ENCODE assay signal across 26 mouse cellular contexts in the genomic region with DNA sequence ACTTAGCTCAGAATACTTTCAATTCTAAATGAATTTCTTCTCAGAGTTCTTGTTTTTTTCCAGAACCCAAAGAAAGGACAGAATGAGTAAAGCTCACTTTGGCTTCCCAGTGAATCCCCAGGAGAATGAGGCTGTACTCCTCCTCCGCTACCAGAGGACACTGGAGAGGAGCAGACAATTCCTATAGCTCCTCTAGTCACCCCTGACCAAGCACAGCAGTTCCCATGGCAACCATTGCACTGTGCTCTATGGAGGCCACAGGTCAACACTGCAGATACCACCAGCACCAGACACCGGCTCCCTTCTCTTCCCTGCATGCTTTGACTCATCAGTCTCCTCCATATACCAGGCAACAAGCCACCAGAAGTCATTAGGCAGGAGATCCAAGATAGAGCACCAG.
DNase-seq lines count a peak whose midpoint lies in the region; ATAC-seq lines count a peak whose summit lies in the region.
"Had no signal": no experiment of that assay in that cellular context is flagged by ENCODE, and none has a peak within 500 bp of the region (broad histone marks: within the 10 kb centered on the region; RNA-seq: fewer than 3 reads in every experiment).

No protein-coding gene starts in this region.

- peak; percentile 61 for DNase-seq in heart, adult 11 months
- DNase-seq in MN1 (ENCODE audit: low spot score) = peak; percentile 52
- peak; percentile 5 for DNase-seq in embryo, embryonic 9.5 days (ENCODE audit: extremely low spot score)
- no peak for DNase-seq in kidney, postnatal 36 days
- DNase-seq: adrenal gland, postnatal 14 days; cerebellum, adult 11-12 months; cerebellum, adult 9-11 months; gastrocnemius, postnatal 10 days; heart, postnatal 4 days; kidney, adult 9 months; kidney, postnatal 25 days; lung, adult 18-20 months; right cerebral cortex, postnatal 14 days had no signal

- H3K4me3 ChIP-seq in heart, embryonic 11.5 days (ENCODE audit: low read depth, low read length) = no peak overlapping the region
- H3K4me3 ChIP-seq in kidney, embryonic 16.5 days (ENCODE audit: low read length) = no peak overlapping the region
- H3K4me3 ChIP-seq in kidney, embryonic 15.5 days (replicated peaks) = no peak overlapping the region
- H3K4me3 ChIP-seq: forebrain, embryonic 13.5 days; limb, embryonic 13.5 days; midbrain, embryonic 12.5 days; neural tube, embryonic 13.5 days; stomach, embryonic 15.5 days had no signal

- H3K4me2 ChIP-seq in heart, embryonic 11.5 days = no peak overlapping the region
- no peak overlapping the region for H3K4me2 ChIP-seq in kidney, embryonic 16.5 days (replicated peaks; ENCODE audit: low read depth, low read length)
- H3K4me2 ChIP-seq in kidney, embryonic 15.5 days = no peak overlapping the region
- H3K4me2 ChIP-seq: forebrain, embryonic 13.5 days; limb, embryonic 13.5 days; liver, embryonic 11.5 days; midbrain, embryonic 12.5 days; neural tube, embryonic 13.5 days; stomach, embryonic 15.5 days had no signal

- H3K9ac ChIP-seq in heart, embryonic 11.5 days (ENCODE audit: low read depth, low read length) = no peak overlapping the region
- H3K9ac ChIP-seq in kidney, embryonic 16.5 days (replicated peaks; ENCODE audit: low read length) = no peak overlapping the region
- H3K9ac ChIP-seq in kidney, embryonic 15.5 days = no peak overlapping the region
- H3K9ac ChIP-seq: forebrain, embryonic 13.5 days; limb, embryonic 13.5 days; midbrain, embryonic 12.5 days; neural tube, embryonic 13.5 days; stomach, embryonic 15.5 days had no signal

- H3K36me3 ChIP-seq in heart, embryonic 11.5 days (ENCODE audit: control insufficient read depth, insufficient read depth, low read length) = no peaks in the 10 kb centered on the region
- no peaks in the 10 kb centered on the region for H3K36me3 ChIP-seq in kidney, embryonic 16.5 days (ENCODE audit: insufficient read depth, low read length)
- no peaks in the 10 kb centered on the region for H3K36me3 ChIP-seq in kidney, embryonic 15.5 days
- H3K36me3 ChIP-seq: limb, embryonic 13.5 days; midbrain, embryonic 12.5 days; neural tube, embryonic 13.5 days; stomach, embryonic 15.5 days had no signal

- ATAC-seq in heart, embryonic 11.5 days (replicated peaks; ENCODE audit: insufficient number of reproducible peaks, low FRiP score, low TSS enrichment) = no peak
- peak; percentile 42; the same call in 1 of the 2 replicates for ATAC-seq in kidney, embryonic 16.5 days (ENCODE audit: low FRiP score, low TSS enrichment)
- no peak for ATAC-seq in kidney, embryonic 15.5 days (replicated peaks; ENCODE audit: low FRiP score)
- ATAC-seq: forebrain, embryonic 13.5 days; intestine, postnatal 0 days; lung, postnatal 0 days had no signal

- no peaks in the 10 kb centered on the region for H3K9me3 ChIP-seq in heart, embryonic 11.5 days (replicated peaks; ENCODE audit: control insufficient read depth, low read length)
- H3K9me3 ChIP-seq in kidney, embryonic 16.5 days (ENCODE audit: low read length) = no peaks in the 10 kb centered on the region
- no peaks in the 10 kb centered on the region for H3K9me3 ChIP-seq in kidney, embryonic 15.5 days (replicated peaks)
- H3K9me3 ChIP-seq: forebrain, embryonic 13.5 days; limb, embryonic 13.5 days; midbrain, embryonic 12.5 days; neural tube, embryonic 13.5 days; stomach, embryonic 15.5 days had no signal

- no peaks in the 10 kb centered on the region for H3K27me3 ChIP-seq in heart, embryonic 11.5 days (ENCODE audit: control insufficient read depth, insufficient read depth, low read length)
- no peaks in the 10 kb centered on the region for H3K27me3 ChIP-seq in kidney, embryonic 16.5 days (ENCODE audit: insufficient read depth, low read length)
- no peaks in the 10 kb centered on the region for H3K27me3 ChIP-seq in kidney, embryonic 15.5 days
- H3K27me3 ChIP-seq: CH12.LX; forebrain, embryonic 13.5 days; limb, embryonic 13.5 days; midbrain, embryonic 12.5 days; neural tube, embryonic 13.5 days; stomach, embryonic 15.5 days had no signal

- H3K27ac ChIP-seq in heart, embryonic 11.5 days (ENCODE audit: low read depth, low read length) = no peak overlapping the region
- no peak overlapping the region for H3K27ac ChIP-seq in kidney, embryonic 16.5 days (ENCODE audit: low read length)
- no peak overlapping the region for H3K27ac ChIP-seq in kidney, embryonic 15.5 days
- H3K27ac ChIP-seq: forebrain, embryonic 13.5 days; limb, embryonic 13.5 days; macrophage; midbrain, embryonic 12.5 days; neural tube, embryonic 13.5 days; stomach, embryonic 15.5 days had no signal

- no peaks in the 10 kb centered on the region for H3K4me1 ChIP-seq in heart, embryonic 11.5 days (ENCODE audit: control insufficient read depth, insufficient read depth, low read length)
- no peaks in the 10 kb centered on the region for H3K4me1 ChIP-seq in kidney, embryonic 16.5 days (ENCODE audit: insufficient read depth, low read length)
- H3K4me1 ChIP-seq in kidney, embryonic 15.5 days = 0 out of 2 replicates have a peak, but pooled peaks cover 4% of the 10 kb centered on the region
- H3K4me1 ChIP-seq: forebrain, embryonic 13.5 days; limb, embryonic 13.5 days; stomach, embryonic 15.5 days had no signal

- WGBS in heart, embryonic 11.5 days (ENCODE audit: insufficient replicate concordance) = 47% methylated on average over 2 of the region's 2 CpGs
- 41% methylated on average over 2 of the region's 2 CpGs for WGBS in kidney, embryonic 16.5 days
- WGBS in kidney, embryonic 15.5 days = 39% methylated on average over 2 of the region's 2 CpGs

Comparison
In these comparisons a context has a peak if more than half of its experiments do, and no peak if none do; other contexts are left out.
1. DNase-seq: peak in heart, adult 11 months (single experiment), MN1 (single experiment) and embryo, embryonic 9.5 days (single experiment); none in kidney, postnatal 36 days (0 of 2).